Mouse (Mus musculus) CH12.LX (cell line): ENCODE results near the gene 6430548M08Rik. TPM values are rescaled to one million over a fixed set of nuclear protein-coding genes. Genes with fewer than 3 reads are reported as not detected.
A peak's percentile ranks its signal among the peaks of the same experiment; 100 is the strongest.

Experiments
- DNase-seq: peaks from one replicate; pipeline ENCODE4 v3.0.0-alpha.2; 2013; ENCODE audit errors: extremely low read depth
- H3K27ac ChIP-seq: 2 replicates; pipeline ENCODE4 v1.5.1; 2012; ENCODE audit warnings: low read depth, mild to moderate bottlenecking, control low read depth, moderate library complexity; ENCODE audit not compliant: insufficient read depth
- H3K27me3 ChIP-seq: replicated peaks from 2 replicates; pipeline ENCODE3; 2012; ENCODE audit warnings: inconsistent platforms
- H3K36me3 ChIP-seq, 2 experiments: replicated peaks in 1 of 2; 2 replicates each; pipeline versions ENCODE3 to v1.6.1; 2012; ENCODE audit warnings: inconsistent platforms in 1 of 2, low read length in 1 of 2, mild to moderate bottlenecking in 1 of 2, mixed read lengths in 1 of 2, moderate library complexity in 1 of 2; ENCODE audit not compliant: control insufficient read depth in 1 of 2, insufficient read depth in 1 of 2
- H3K4me1 ChIP-seq, 2 experiments: 2 replicates each; pipeline ENCODE4 v1.6.1; 2012; ENCODE audit warnings: inconsistent platforms in 1 of 2, moderate library complexity in 1 of 2; ENCODE audit not compliant: insufficient read depth in 2 of 2, control insufficient read depth in 1 of 2
- H3K4me2 ChIP-seq: 2 replicates; pipeline ENCODE4 v1.6.1; 2012; ENCODE audit warnings: low read depth, mild to moderate bottlenecking, control low read depth; ENCODE audit not compliant: poor library complexity, insufficient read depth, severe bottlenecking
- H3K4me3 ChIP-seq, 3 experiments: fragments of 150-350 bp in 1 of 3; sonication (generic) in 1 of 3; replicated peaks in 1 of 3; 2 replicates each; pipeline versions ENCODE3 to v1.5.1; 2011 to 2012; ENCODE audit warnings: low read depth in 2 of 3, low read length in 2 of 3, mild to moderate bottlenecking in 2 of 3, moderate library complexity in 2 of 3, control low read depth in 1 of 3, improper control_type of control experiment in 1 of 3, inconsistent platforms in 1 of 3, mixed read lengths in 1 of 3; ENCODE audit not compliant: poor library complexity in 1 of 3
- H3K79me2 ChIP-seq: replicated peaks from 2 replicates; pipeline ENCODE4 v1.6.1; 2012; ENCODE audit warnings: mild to moderate bottlenecking, moderate library complexity; ENCODE audit not compliant: control insufficient read depth, poor library complexity, insufficient read depth, severe bottlenecking; ENCODE audit errors: extremely low read depth
- H3K9ac ChIP-seq: 2 replicates; pipeline ENCODE4 v1.6.1; 2012; ENCODE audit warnings: low read depth, mild to moderate bottlenecking, control low read depth, moderate library complexity; ENCODE audit not compliant: insufficient read depth
- H3K9me3 ChIP-seq: replicated peaks from 2 replicates; pipeline ENCODE3; 2012; ENCODE audit warnings: low read length, inconsistent platforms, mixed read lengths
- CTCF ChIP-seq, 2 experiments: IDR thresholded peaks in 1 of 2; conservative IDR thresholded peaks in 1 of 2; 2 replicates each; pipeline ENCODE4 v1.5.1; 2011 to 2012; ENCODE audit warnings: low read depth in 2 of 2, low read length in 2 of 2, improper control_type of control experiment in 1 of 2, inconsistent platforms in 1 of 2, mild to moderate bottlenecking in 1 of 2, moderate library complexity in 1 of 2
- E2F4 ChIP-seq: IDR thresholded peaks from 2 replicates; pipeline ENCODE4 v1.6.1; 2011; ENCODE audit warnings: low read depth, low read length, improper control_type of control experiment; ENCODE audit not compliant: insufficient replicate concordance
- JUN ChIP-seq: IDR thresholded peaks from 2 replicates; pipeline ENCODE4 v1.6.1; 2011; ENCODE audit warnings: low read depth, mild to moderate bottlenecking, low read length, improper control_type of control experiment, moderate library complexity; ENCODE audit not compliant: insufficient read depth
- KAT2A ChIP-seq: IDR thresholded peaks from 2 replicates; pipeline ENCODE4 v1.6.1; 2012; ENCODE audit warnings: low read length, improper control_type of control experiment, inconsistent platforms; ENCODE audit not compliant: insufficient replicate concordance
- MEF2A ChIP-seq: IDR thresholded peaks from 2 replicates; pipeline ENCODE4 v1.6.1; 2014; ENCODE audit warnings: low read depth, mild to moderate bottlenecking, inconsistent platforms, low read length, improper control_type of control experiment, borderline replicate concordance
- MYC ChIP-seq: IDR thresholded peaks from 2 replicates; pipeline ENCODE4 v1.6.1; 2011; ENCODE audit warnings: low read depth, mild to moderate bottlenecking, improper control_type of control experiment, low read length
- NRF1 ChIP-seq: IDR thresholded peaks from 2 replicates; pipeline ENCODE4 v1.6.1; 2014; ENCODE audit warnings: low read depth, mild to moderate bottlenecking, inconsistent platforms, low read length, improper control_type of control experiment, moderate library complexity
- PAX5 ChIP-seq: IDR thresholded peaks from 2 replicates; pipeline ENCODE4 v1.6.1; 2012; ENCODE audit warnings: low read length, inconsistent platforms, mixed read lengths
- RAD21 ChIP-seq: IDR thresholded peaks from 2 replicates; pipeline ENCODE4 v1.6.1; 2011; ENCODE audit warnings: low read depth, mild to moderate bottlenecking, low read length, improper control_type of control experiment, moderate library complexity
- RCOR1 ChIP-seq: conservative IDR thresholded peaks from 2 replicates; pipeline ENCODE4 v1.6.1; 2012; ENCODE audit warnings: low read depth, mild to moderate bottlenecking, inconsistent platforms, low read length, improper control_type of control experiment
- SIN3A ChIP-seq: IDR thresholded peaks from 2 replicates; pipeline ENCODE4 v1.6.1; 2012; ENCODE audit warnings: low read length, improper control_type of control experiment, inconsistent platforms
- SMC3 ChIP-seq: IDR thresholded peaks from 2 replicates; pipeline ENCODE4 v1.6.1; 2011; ENCODE audit warnings: low read depth, low read length, improper control_type of control experiment
- TCF12 ChIP-seq: IDR thresholded peaks from 2 replicates; pipeline ENCODE4 v1.6.1; 2014; ENCODE audit warnings: low read depth, mild to moderate bottlenecking, inconsistent platforms, low read length, improper control_type of control experiment
- ZC3H11A ChIP-seq: IDR thresholded peaks from 2 replicates; pipeline ENCODE4 v1.6.1; 2012; ENCODE audit warnings: low read depth, mild to moderate bottlenecking, inconsistent platforms, low read length, improper control_type of control experiment
- dilution Hi-C: fragments of 300-500 bp; cut with MboI; formaldehyde crosslinking; loops from 2 replicates; pipeline ENCODE4 v1.14.3; 2020; ENCODE audit warnings: low sequenced_read_pairs; ENCODE audit not compliant: extremely low pct_unique_long_range_greater_than_20kb, extremely low pct_ligation_motif_present
- in situ Hi-C: fragments of 300-500 bp; cut with MboI; formaldehyde crosslinking; loops from 3 replicates; pipeline ENCODE4 v1.14.3; 2019; ENCODE audit warnings: low sequenced_read_pairs, low pct_ligation_motif_present, low pct_unique_long_range_greater_than_20kb, mixed read lengths
- polyA plus RNA-seq: library from polyadenylated mRNA; unstranded; fragments of >175 nt; gene quantifications from 2 replicates; pipeline ENCODE4 v1.2.1, GENCODE M21; 2012; ENCODE audit warnings: low read depth; ENCODE audit not compliant: insufficient read length
- total RNA-seq, 2 experiments: library from RNA; depleted of rRNA; stranded (reverse); fragments of 300-350 nt in 1 of 2; fragments of >200 nt in 1 of 2; gene quantifications; 2 replicates each; pipeline ENCODE4 v1.2.3; 2012 to 2014

Gene 6430548M08Rik
- total and polyA plus RNA-seq, 3 experiments = 0.13 TPM; not detected in 2

- dilution Hi-C loops (no loop called here), in situ Hi-C loops (no loop called here)
Observed at GRCm38 (mm10) chr8:120066226-120066625, 47.7 kb upstream of the 6430548M08Rik start.

GRCm38 (mm10) chr8:120067936-120068668, 45.9 kb upstream of the 6430548M08Rik start:
- Histone ChIP-seq H3K9me3 (no peaks in the 10 kb centered on the region), H3K9ac (no peak overlapping the region), H3K36me3 (no peaks in the 10 kb centered on the region), H3K27me3 (peaks cover 80% of the 10 kb centered on the region)
- in situ Hi-C loops = no loop called here
- no peak for TF ChIP-seq RCOR1
- no peak for TF ChIP-seq NRF1
- TF ChIP-seq SMC3 = no peak
- TF ChIP-seq MEF2A = no peak
- TF ChIP-seq KAT2A = no peak
- TF ChIP-seq, all 38 proteins: peak for 0
- Histone ChIP-seq H3K4me3 (no peak overlapping the region), H3K4me1 (no peaks in the 10 kb centered on the region), H3K4me2 (no peak overlapping the region), H3K27ac (no peak overlapping the region), H3K79me2 (no peaks in the 10 kb centered on the region)
- DNase-seq = no peak
- dilution Hi-C loops = no loop called here

More at GRCm38 (mm10) chr8:120066226-120066625, 47.7 kb upstream of the 6430548M08Rik start:
- Histone ChIP-seq H3K4me3 (no peak overlapping the region), H3K9ac (no peak overlapping the region), H3K4me2 (no peak overlapping the region), H3K79me2 (no peaks in the 10 kb centered on the region), H3K27me3 (peaks cover 78% of the 10 kb centered on the region), H3K9me3 (no peaks in the 10 kb centered on the region), H3K36me3 (no peaks in the 10 kb centered on the region), H3K4me1 (no peaks in the 10 kb centered on the region), H3K27ac (no peak overlapping the region)
- TF ChIP-seq MYC (no peak), TCF12 (no peak), E2F4 (no peak), JUN (no peak), PAX5 (no peak)
- no peak for DNase-seq

- no peaks in the 10 kb centered on the region for H3K9me3 ChIP-seq
- H3K36me3 ChIP-seq = no peaks in the 10 kb centered on the region
- peaks cover 79% of the 10 kb centered on the region for H3K27me3 ChIP-seq
- DNase-seq = peak; percentile 55
- H3K4me2 ChIP-seq = no peak overlapping the region
- H3K4me3 ChIP-seq = no peak overlapping the region
- peaks cover 0 to 14% of the 10 kb centered on the region in 2 experiments; a peak in 2 of 4 replicates for H3K4me1 ChIP-seq
- dilution Hi-C loops = no loop called here
- H3K9ac ChIP-seq = no peak overlapping the region
- in situ Hi-C loops = no loop called here
- no peaks in the 10 kb centered on the region for H3K79me2 ChIP-seq
- H3K27ac ChIP-seq = no peak overlapping the region
- TF ChIP-seq CTCF (conservative IDR thresholded peaks at IDR 0.05 in 1 of 2, IDR thresholded peaks at IDR 0.05 in 1 of 2; ENCODE audit: low read depth in 2 of 2, low read length in 2 of 2) (peak; percentile 75 to 96), SMC3 (peak; percentile 84), ZC3H11A (no peak), RAD21 (peak; percentile 44), SIN3A (no peak), KAT2A (no peak)
Observed at GRCm38 (mm10) chr8:120071684-120072083, 42.3 kb upstream of the 6430548M08Rik start.
